In genomic region chr7:114847179-114847578, GRCm38 (mm10) we compare ENCODE assay signal across 20 mouse cellular contexts.
DNase-seq lines count a peak whose midpoint lies in the region; ATAC-seq lines count a peak whose summit lies in the region.
"Had no signal": no experiment of that assay in that cellular context is flagged by ENCODE, and none has a peak within 500 bp of the region (broad histone marks: within the 10 kb centered on the region; RNA-seq: fewer than 3 reads in every experiment).

No protein-coding gene starts in this region.

- no peak overlapping the region for H3K4me2 ChIP-seq in intestine, embryonic 14.5 days (ENCODE audit: low read length)
- H3K4me2 ChIP-seq in intestine, embryonic 16.5 days (ENCODE audit: low read depth, low read length), result no peak overlapping the region
- H3K4me2 ChIP-seq in stomach, embryonic 14.5 days (replicated peaks; ENCODE audit: low read depth, low read length), result no peak overlapping the region
- H3K4me2 ChIP-seq: forebrain, embryonic 13.5 days; heart, embryonic 12.5 days; hindbrain, embryonic 12.5 days had no signal

- ATAC-seq in intestine, embryonic 14.5 days (replicated peaks; ENCODE audit: low FRiP score, low TSS enrichment, low read depth), result peak; percentile 82; the same call in 1 of the 2 replicates
- ATAC-seq in intestine, embryonic 16.5 days, result peak; percentile 95
- peak; percentile 53; the same call in 1 of the 2 replicates for ATAC-seq in stomach, embryonic 14.5 days (ENCODE audit: insufficient number of reproducible peaks, insufficient read depth, low FRiP score, low read depth)
- ATAC-seq: CD4-positive, CD25-positive, alpha-beta regulatory T cell, adult 4 months; forebrain, embryonic 13.5 days; forebrain, postnatal 0 days; hindbrain, embryonic 16.5 days had no signal

- no peaks in the 10 kb centered on the region for H3K4me1 ChIP-seq in intestine, embryonic 14.5 days (replicated peaks; ENCODE audit: control insufficient read depth, insufficient read depth, low read length)
- peaks cover 14% of the 10 kb centered on the region for H3K4me1 ChIP-seq in intestine, embryonic 16.5 days (ENCODE audit: control insufficient read depth, insufficient read depth, low read length)
- H3K4me1 ChIP-seq in stomach, embryonic 14.5 days (ENCODE audit: control insufficient read depth, insufficient read depth, low read length), result no peaks in the 10 kb centered on the region
- H3K4me1 ChIP-seq in embryonic facial prominence, embryonic 10.5 days, result peaks cover 19% of the 10 kb centered on the region

- H3K9me3 ChIP-seq in intestine, embryonic 14.5 days (ENCODE audit: control insufficient read depth, low read length), result no peaks in the 10 kb centered on the region
- H3K9me3 ChIP-seq in intestine, embryonic 16.5 days (ENCODE audit: control insufficient read depth, low read length), result no peaks in the 10 kb centered on the region
- H3K9me3 ChIP-seq in stomach, embryonic 14.5 days (ENCODE audit: control insufficient read depth, low read depth, low read length), result no peaks in the 10 kb centered on the region
- no peaks in the 10 kb centered on the region for H3K9me3 ChIP-seq in embryonic facial prominence, embryonic 10.5 days
- H3K9me3 ChIP-seq: forebrain, embryonic 13.5 days; G1E; heart, embryonic 12.5 days; hindbrain, embryonic 12.5 days had no signal

- H3K27ac ChIP-seq in intestine, embryonic 14.5 days (ENCODE audit: low read depth), result no peak overlapping the region
- peak overlapping the region; percentile 43 for H3K27ac ChIP-seq in intestine, embryonic 16.5 days (ENCODE audit: low read length)
- no peak overlapping the region for H3K27ac ChIP-seq in stomach, embryonic 14.5 days (ENCODE audit: low read length)
- no peak overlapping the region for H3K27ac ChIP-seq in embryonic facial prominence, embryonic 10.5 days (replicated peaks)
- H3K27ac ChIP-seq: forebrain, embryonic 13.5 days; heart, adult 2 months; hindbrain, embryonic 12.5 days had no signal

- no peaks in the 10 kb centered on the region for H3K27me3 ChIP-seq in intestine, embryonic 14.5 days (replicated peaks; ENCODE audit: control insufficient read depth, insufficient read depth, low read length)
- H3K27me3 ChIP-seq in intestine, embryonic 16.5 days (replicated peaks; ENCODE audit: control insufficient read depth, insufficient read depth, low read length), result no peaks in the 10 kb centered on the region
- H3K27me3 ChIP-seq in stomach, embryonic 14.5 days (ENCODE audit: control insufficient read depth, insufficient read depth, low read length), result no peaks in the 10 kb centered on the region
- no peaks in the 10 kb centered on the region for H3K27me3 ChIP-seq in embryonic facial prominence, embryonic 10.5 days (replicated peaks; ENCODE audit: low read depth, poor library complexity, severe bottlenecking)
- H3K27me3 ChIP-seq: heart, embryonic 12.5 days; hindbrain, embryonic 12.5 days had no signal

- 49% methylated on average over 2 of the region's 2 CpGs for WGBS in intestine, embryonic 14.5 days
- 48% methylated on average over 2 of the region's 2 CpGs for WGBS in intestine, embryonic 16.5 days
- WGBS in stomach, embryonic 14.5 days, result 57% methylated on average over 2 of the region's 2 CpGs
- 85% methylated on average over 2 of the region's 2 CpGs for WGBS in embryonic facial prominence, embryonic 10.5 days

- H3K4me3 ChIP-seq in intestine, embryonic 14.5 days (ENCODE audit: low read depth, low read length), result no peak overlapping the region
- H3K4me3 ChIP-seq in intestine, embryonic 16.5 days (ENCODE audit: low read length), result no peak overlapping the region
- H3K4me3 ChIP-seq in stomach, embryonic 14.5 days (ENCODE audit: low read depth, low read length), result no peak overlapping the region
- no peak overlapping the region for H3K4me3 ChIP-seq in embryonic facial prominence, embryonic 10.5 days
- H3K4me3 ChIP-seq: forebrain, embryonic 13.5 days; heart, adult 2 months; heart, embryonic 12.5 days; hindbrain, embryonic 12.5 days had no signal

- no peaks in the 10 kb centered on the region for H3K36me3 ChIP-seq in intestine, embryonic 14.5 days (ENCODE audit: control insufficient read depth, insufficient read depth, low read length)
- no peaks in the 10 kb centered on the region for H3K36me3 ChIP-seq in intestine, embryonic 16.5 days (ENCODE audit: control insufficient read depth, insufficient read depth, low read length)
- H3K36me3 ChIP-seq in stomach, embryonic 14.5 days (ENCODE audit: control insufficient read depth, insufficient read depth, low read length), result no peaks in the 10 kb centered on the region
- no peaks in the 10 kb centered on the region for H3K36me3 ChIP-seq in embryonic facial prominence, embryonic 10.5 days (replicated peaks)
- H3K36me3 ChIP-seq: G1E; heart, embryonic 12.5 days; hindbrain, embryonic 12.5 days had no signal

- no peak overlapping the region for H3K9ac ChIP-seq in intestine, embryonic 14.5 days (ENCODE audit: low read length)
- no peak overlapping the region for H3K9ac ChIP-seq in intestine, embryonic 16.5 days (ENCODE audit: low read depth, low read length)
- no peak overlapping the region for H3K9ac ChIP-seq in stomach, embryonic 14.5 days (replicated peaks; ENCODE audit: low read depth, low read length)
- H3K9ac ChIP-seq: forebrain, embryonic 13.5 days; forebrain, postnatal 0 days; heart, embryonic 12.5 days; hindbrain, embryonic 12.5 days had no signal

- DNase-seq in intestine, embryonic 14.5 days (ENCODE audit: low spot score), result no peak
- DNase-seq in embryonic facial prominence, embryonic 10.5 days (ENCODE audit: low spot score), result no peak
- no peak for DNase-seq in adipocyte (ENCODE audit: low spot score)
- no peak for DNase-seq in left cerebral cortex, adult 18-20 months (ENCODE audit: low spot score in 2 of 2)
- DNase-seq: adrenal gland, postnatal 10 days; B cell, adult 2 months; cerebellum, adult 11 months; cerebellum, adult 8-10 months; cerebellum, postnatal 14 days; forebrain, postnatal 0 days; gastrocnemius, postnatal 14 days; heart, adult 2 months had no signal
